Mouse (Mus musculus) heart, embryonic 16.5 days (tissue): ENCODE measurements around the gene Dbx1. TPM values are rescaled to one million over a fixed set of nuclear protein-coding genes. Genes with fewer than 3 reads are reported as not detected.
A peak's percentile ranks its signal among the peaks of the same experiment; 100 is the strongest.

Experiments
- ATAC-seq: fragments of 200-750 bp; cut with Nextera tagmentation; replicated peaks from 2 replicates; pipeline ENCODE4 v1.8.0; 2017; ENCODE audit warnings: moderate number of reproducible peaks; ENCODE audit not compliant: insufficient read depth, low FRiP score; ENCODE audit errors: extremely low read depth
- H3K27ac ChIP-seq: fragments of 300-500 bp; sonication (generic); 2 replicates; pipeline ENCODE4 v1.5.1; 2014; ENCODE audit warnings: mild to moderate bottlenecking, low read length, control low read depth, moderate library complexity
- H3K27me3 ChIP-seq: fragments of 300-500 bp; sonication (generic); 2 replicates; pipeline ENCODE4 v1.6.1; 2014; ENCODE audit warnings: low read length, mixed read lengths; ENCODE audit not compliant: control insufficient read depth, insufficient read depth
- H3K36me3 ChIP-seq: fragments of 300-500 bp; sonication (generic); 2 replicates; pipeline ENCODE4 v1.6.1; 2014; ENCODE audit not compliant: control insufficient read depth, insufficient read depth
- H3K4me1 ChIP-seq: fragments of 300-500 bp; sonication (generic); 2 replicates; pipeline ENCODE4 v1.6.1; 2014; ENCODE audit warnings: low read length, mixed read lengths; ENCODE audit not compliant: control insufficient read depth, insufficient read depth
- H3K4me2 ChIP-seq: fragments of 300-500 bp; sonication (generic); 2 replicates; pipeline ENCODE4 v1.6.1; 2014; ENCODE audit warnings: low read depth, mild to moderate bottlenecking, control low read depth, low read length
- H3K4me3 ChIP-seq: fragments of 300-500 bp; sonication (generic); 2 replicates; pipeline ENCODE4 v1.5.1; 2014; ENCODE audit warnings: mild to moderate bottlenecking, control low read depth, low read length
- H3K9ac ChIP-seq: fragments of 300-500 bp; sonication (generic); 2 replicates; pipeline ENCODE4 v1.6.1; 2014; ENCODE audit warnings: low read length, control low read depth
- H3K9me3 ChIP-seq: fragments of 300-500 bp; sonication (generic); replicated peaks from 2 replicates; pipeline ENCODE4 v1.6.1; 2016; ENCODE audit warnings: low read length; ENCODE audit not compliant: control insufficient read depth
- WGBS: fragments of 180-500 bp; shearing (Covaris S2); extraction: QIAGEN DNeasy Blood & Tissue Kit; methylation state at CpG from one replicate; pipeline ENCODE4 v1.1.7; 2014; 5-methylcytosine and 5-hydroxymethylcytosine counted together
- polyA plus RNA-seq: library from polyadenylated mRNA; unstranded; fragments of >200 nt; fragmentation: Nextera tagmentation; extraction: Ambion mirVana; gene quantifications from 2 replicates; pipeline ENCODE4 v1.2.1, GENCODE M21; 2015

The Dbx1 gene
- polyA plus RNA-seq = not detected in 2 replicates

DNA sequence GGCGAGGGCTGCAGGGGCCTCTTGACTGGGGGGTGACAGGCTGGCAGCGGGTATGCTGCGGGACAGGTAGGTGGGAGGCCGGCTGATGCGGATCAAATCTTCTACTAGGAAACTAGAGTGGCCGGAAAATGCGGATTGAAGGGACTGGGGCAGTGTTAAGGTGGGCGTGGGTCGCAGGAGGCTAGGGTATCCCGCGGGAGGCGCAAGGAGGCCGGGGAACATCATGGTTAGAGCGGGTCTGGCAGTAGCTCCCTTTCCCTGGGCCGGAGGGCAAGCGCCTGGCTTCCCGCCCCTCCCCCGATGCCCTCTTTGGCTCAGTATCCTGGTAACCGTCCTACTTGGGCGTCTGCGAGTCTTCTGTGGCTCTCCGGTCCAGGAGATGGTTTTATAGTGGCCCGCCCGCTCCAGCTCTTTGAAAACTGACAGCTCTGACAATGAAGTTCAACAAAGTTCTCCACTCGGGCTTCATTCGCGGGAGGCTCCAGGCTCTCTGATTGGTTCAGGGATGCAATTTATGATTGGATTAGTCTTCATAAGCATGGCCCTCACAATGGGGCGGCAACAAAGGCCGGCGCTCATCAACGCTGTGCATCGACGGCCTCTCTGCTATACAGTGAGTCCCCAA is at the start of gene Dbx1:
Gene Dbx1 (minus strand): TSS at position 359 of the 625 bp plus-strand sequence.
- Histone ChIP-seq H3K4me1 (peaks cover 13% of the 10 kb centered on the region), H3K27ac (no peak within 1 kb of the TSS), H3K36me3 (no peaks in the 10 kb centered on the region), H3K4me3 (no peak within 1 kb of the TSS), H3K9me3 (no peaks in the 10 kb centered on the region), H3K27me3 (peaks cover 75% of the 10 kb centered on the region), H3K9ac (no peak within 1 kb of the TSS), H3K4me2 (no peak within 1 kb of the TSS)
- ATAC-seq = no peak
- WGBS = 3% methylated on average over 33 of the region's 33 CpGs

DNA sequence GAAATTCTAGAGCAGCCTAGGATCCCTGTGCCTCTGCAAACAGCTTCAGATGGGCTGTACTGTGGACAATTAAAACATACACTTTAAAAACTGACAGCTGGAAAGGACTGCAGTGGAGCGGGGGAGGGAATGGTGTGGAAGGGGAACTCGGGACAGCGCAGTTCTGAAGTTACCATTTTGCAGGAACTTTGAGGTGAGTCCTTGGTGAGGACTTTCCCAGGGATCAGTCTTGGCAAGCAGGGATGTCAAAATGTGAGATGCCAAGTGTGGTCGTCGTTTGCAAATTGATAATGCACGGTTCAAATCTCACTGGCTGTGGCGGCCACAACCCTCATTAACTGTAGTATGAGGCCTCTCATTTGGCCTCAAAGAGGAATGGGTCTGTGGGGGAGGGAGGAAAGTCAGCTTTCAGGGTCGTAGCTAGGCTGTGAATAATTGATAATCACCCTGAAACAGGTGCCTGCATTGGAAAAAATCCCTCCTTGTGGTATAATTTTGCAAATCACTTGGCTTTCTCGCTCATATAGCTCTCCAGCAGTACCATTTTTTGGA is 42.3 kb upstream of the Dbx1 start:
- Histone ChIP-seq H3K9ac (no peak overlapping the region), H3K9me3 (no peaks in the 10 kb centered on the region), H3K36me3 (no peaks in the 10 kb centered on the region), H3K4me3 (no peak overlapping the region), H3K4me2 (no peak overlapping the region), H3K27me3 (peaks cover 63% of the 10 kb centered on the region), H3K4me1 (no peaks in the 10 kb centered on the region), H3K27ac (no peak overlapping the region)
- WGBS = 15% methylated on average over 9 of the region's 9 CpGs
- ATAC-seq = no peak

DNA sequence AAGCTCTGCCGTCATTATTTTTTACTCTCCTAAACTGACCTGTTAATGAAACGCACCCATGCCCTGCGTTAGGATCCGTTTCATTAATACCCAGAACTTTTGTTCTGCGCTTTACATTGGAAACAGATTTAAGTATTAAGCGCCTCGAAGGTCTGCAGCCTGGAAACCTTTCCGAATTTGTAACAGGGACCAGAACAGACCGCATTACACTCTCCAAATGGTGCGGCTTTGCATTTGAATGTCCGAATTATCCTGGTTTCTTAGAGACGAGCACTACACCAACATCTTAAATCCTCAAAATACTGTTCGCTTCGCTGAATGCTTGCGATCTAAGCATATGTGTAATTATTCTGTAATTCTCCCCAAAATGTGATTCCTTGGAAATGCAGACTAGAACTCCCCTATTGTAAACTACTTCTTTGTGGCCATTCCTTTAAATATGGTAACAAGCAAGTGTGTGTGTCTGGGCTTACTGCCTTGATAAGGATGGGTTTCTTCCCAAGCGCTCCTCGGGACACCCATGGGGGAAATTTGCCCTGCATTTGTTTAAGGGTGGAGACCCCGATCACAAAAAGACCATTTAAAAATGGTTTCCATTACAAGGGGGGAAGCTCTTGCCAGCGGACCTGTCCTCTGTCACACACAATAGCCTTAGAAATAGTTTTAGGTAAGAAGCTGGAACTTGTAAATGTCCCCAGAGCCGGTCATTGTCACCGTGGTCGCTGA is 41.6 kb upstream of the Dbx1 start:
- no peak overlapping the region for H3K4me3 ChIP-seq
- WGBS = 5% methylated on average over 22 of the region's 22 CpGs
- no peak overlapping the region for H3K9ac ChIP-seq
- ATAC-seq = no peak
- H3K27me3 ChIP-seq = peaks cover 63% of the 10 kb centered on the region
- H3K36me3 ChIP-seq = no peaks in the 10 kb centered on the region
- no peak overlapping the region for H3K27ac ChIP-seq
- no peaks in the 10 kb centered on the region for H3K4me1 ChIP-seq
- no peaks in the 10 kb centered on the region for H3K9me3 ChIP-seq
- H3K4me2 ChIP-seq = no peak overlapping the region

DNA sequence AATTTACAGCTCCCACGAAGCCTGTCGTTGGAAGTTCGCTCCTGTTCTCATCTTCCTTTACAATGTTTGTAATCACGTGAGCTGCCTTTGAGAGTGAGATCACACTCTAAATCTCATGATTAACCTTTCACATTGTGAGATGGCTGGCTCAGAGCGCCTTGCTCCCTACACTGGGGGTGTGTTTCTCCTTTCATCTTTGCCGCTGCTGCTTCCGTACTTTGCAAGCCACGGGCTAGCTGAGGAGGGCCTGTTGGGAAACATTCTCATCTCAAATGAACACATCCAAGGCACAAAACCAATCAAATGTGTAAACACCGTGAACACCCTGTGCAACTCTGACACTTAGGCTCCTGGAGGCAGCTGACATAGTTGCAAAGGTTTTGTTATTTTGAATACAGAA is 40.5 kb upstream of the Dbx1 start:
- no peaks in the 10 kb centered on the region for H3K9me3 ChIP-seq
- H3K4me2 ChIP-seq = no peak overlapping the region
- no peaks in the 10 kb centered on the region for H3K4me1 ChIP-seq
- H3K36me3 ChIP-seq = no peaks in the 10 kb centered on the region
- peaks cover 54% of the 10 kb centered on the region for H3K27me3 ChIP-seq
- no peak for ATAC-seq
- no peak overlapping the region for H3K4me3 ChIP-seq
- 5% methylated on average over 9 of the region's 9 CpGs for WGBS
- H3K27ac ChIP-seq = no peak overlapping the region
- H3K9ac ChIP-seq = no peak overlapping the region

DNA sequence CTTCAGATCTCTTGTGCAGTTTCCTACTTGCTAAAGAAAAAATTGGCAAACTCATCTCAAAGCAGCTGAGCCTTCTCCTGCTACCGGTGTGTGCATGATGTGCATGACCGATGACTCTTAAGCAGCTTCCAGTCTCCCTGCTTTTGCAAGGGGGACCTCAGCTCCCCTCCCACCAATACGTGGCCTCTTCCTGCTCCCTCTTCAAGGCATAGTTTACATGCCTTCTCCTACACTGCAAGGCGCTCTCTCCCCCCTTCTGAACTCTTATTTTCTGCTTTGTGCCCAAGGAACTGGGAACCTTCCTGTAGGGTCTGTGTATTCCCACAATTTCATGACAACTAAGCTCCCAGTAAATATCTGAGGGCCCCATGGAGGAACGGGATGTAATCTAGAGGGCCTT is 40.0 kb upstream of the Dbx1 start:
- Histone ChIP-seq H3K36me3 (no peaks in the 10 kb centered on the region), H3K27me3 (peaks cover 48% of the 10 kb centered on the region), H3K9ac (no peak overlapping the region), H3K9me3 (no peaks in the 10 kb centered on the region), H3K4me1 (no peaks in the 10 kb centered on the region), H3K4me2 (no peak overlapping the region), H3K27ac (no peak overlapping the region), H3K4me3 (no peak overlapping the region)
- 18% methylated on average over 5 of the region's 5 CpGs for WGBS
- ATAC-seq = no peak

DNA sequence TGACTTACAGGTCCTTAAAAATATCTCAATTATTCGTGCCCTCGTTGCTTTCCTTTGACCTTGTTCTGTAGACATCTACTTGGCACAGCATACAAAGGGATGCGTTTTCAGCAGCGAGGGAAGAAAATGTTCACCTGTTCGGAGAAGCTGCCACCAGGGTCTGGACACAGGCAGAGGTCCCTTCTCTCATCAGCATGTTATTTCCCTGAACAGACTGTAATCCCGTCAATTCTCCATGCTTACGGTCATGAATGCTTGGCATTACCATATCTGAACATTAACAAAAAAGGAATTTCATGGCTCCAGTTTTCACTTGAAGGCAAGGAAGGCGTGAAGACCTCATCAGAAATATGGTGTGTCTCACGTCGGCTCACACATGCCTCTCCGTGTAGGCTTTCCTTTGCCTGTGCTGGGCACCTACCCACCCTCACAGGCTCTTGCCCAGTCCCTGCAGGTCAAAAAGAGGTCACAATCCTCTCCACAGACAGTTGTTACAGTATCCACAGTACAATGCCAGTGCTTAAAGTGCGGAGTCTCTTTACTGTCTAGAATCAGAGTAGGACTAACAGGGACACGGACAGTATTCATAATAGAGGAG is 31.7 kb upstream of the Dbx1 start:
- H3K4me1 ChIP-seq = no peaks in the 10 kb centered on the region
- H3K9me3 ChIP-seq = no peaks in the 10 kb centered on the region
- H3K9ac ChIP-seq = no peak overlapping the region
- no peak overlapping the region for H3K27ac ChIP-seq
- peaks cover 5% of the 10 kb centered on the region for H3K27me3 ChIP-seq
- H3K4me2 ChIP-seq = no peak overlapping the region
- H3K36me3 ChIP-seq = no peaks in the 10 kb centered on the region
- 74% methylated on average over 13 of the region's 13 CpGs for WGBS
- no peak overlapping the region for H3K4me3 ChIP-seq
- ATAC-seq = no peak

DNA sequence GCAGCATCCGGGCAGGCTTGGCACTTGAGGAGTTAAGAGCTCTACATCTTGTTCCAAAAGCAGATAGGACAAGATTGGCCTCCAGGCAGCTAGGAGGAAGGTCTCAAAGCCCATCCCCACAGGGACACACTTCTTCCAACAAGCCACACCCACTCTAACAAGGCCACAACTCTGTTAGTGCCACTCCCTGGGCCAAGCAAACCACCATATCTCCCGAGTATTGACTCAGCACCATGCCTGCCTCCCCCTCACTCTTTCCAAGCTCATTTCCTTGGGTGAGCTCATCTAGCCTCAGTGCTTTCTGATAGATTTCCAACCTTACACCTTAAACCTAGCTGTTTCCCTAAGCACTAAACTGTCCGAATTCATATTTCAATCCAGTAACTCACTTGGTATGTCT is 26.9 kb upstream of the Dbx1 start:
- H3K4me1 ChIP-seq = no peaks in the 10 kb centered on the region
- no peak overlapping the region for H3K27ac ChIP-seq
- WGBS = 71% methylated on average over 3 of the region's 3 CpGs
- H3K36me3 ChIP-seq = no peaks in the 10 kb centered on the region
- H3K9me3 ChIP-seq = no peaks in the 10 kb centered on the region
- H3K27me3 ChIP-seq = peaks cover 15% of the 10 kb centered on the region
- no peak overlapping the region for H3K9ac ChIP-seq
- no peak for ATAC-seq
- no peak overlapping the region for H3K4me2 ChIP-seq
- H3K4me3 ChIP-seq = no peak overlapping the region

DNA sequence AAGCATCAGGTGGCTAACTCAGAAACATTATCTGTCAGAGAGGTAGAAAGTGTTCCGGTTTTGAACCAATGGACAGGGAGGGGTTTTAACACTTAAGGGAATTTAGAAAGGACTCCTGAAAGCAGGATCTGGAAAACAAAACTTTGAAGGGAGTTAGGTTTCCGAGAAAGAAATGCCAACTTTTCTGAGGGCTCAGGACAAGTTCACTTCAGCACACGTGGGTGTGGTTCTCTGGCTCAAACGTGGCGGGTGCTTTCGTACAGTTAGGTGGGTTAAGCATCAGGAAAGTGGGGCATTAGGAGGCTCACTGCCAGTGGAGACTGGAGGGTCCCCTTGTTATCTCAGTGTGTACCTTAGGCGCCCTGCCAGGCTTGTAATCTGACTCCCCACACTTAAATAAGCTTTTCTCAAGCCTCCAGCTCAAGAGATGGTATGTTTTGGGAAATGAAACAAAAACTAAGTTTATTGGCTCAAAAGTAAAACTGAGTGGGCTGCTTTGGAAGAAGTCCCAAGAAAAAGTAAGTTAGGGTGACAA is 25.9 kb upstream of the Dbx1 start:
- Histone ChIP-seq H3K4me2 (peak overlapping the region; percentile 28), H3K36me3 (no peaks in the 10 kb centered on the region), H3K27ac (no peak overlapping the region), H3K27me3 (peaks cover 15% of the 10 kb centered on the region), H3K4me3 (no peak overlapping the region), H3K9me3 (no peaks in the 10 kb centered on the region), H3K9ac (no peak overlapping the region), H3K4me1 (no peaks in the 10 kb centered on the region)
- 6% methylated on average over 7 of the region's 7 CpGs for WGBS
- no peak for ATAC-seq
